Mouse (Mus musculus) hindbrain, embryonic 13.5 days (tissue): ENCODE measurements at regions not wholly inside any gene's neighbourhood (a gene's known extent, or its start where the extent isn't known, plus 50 kb on each side); places are given as distances from the start of the nearest gene placed in this dataset. TPM values are rescaled to one million over a fixed set of nuclear protein-coding genes. Genes with fewer than 3 reads are reported as not detected.

ENCODE experiments used
- microRNA-seq: library from miRNA; unstranded; fragments of <30 nt; microRNA quantifications from one replicate; pipeline ENCODE4, GENCODE M21; 2016

Small RNA genes in the stretch of these regions (microRNA-seq; reads per million reads assigned to microRNA genes)
- not detected for gene Mir466f-4
